ENCODE assay signal across 9 mouse cellular contexts in the genomic region with DNA sequence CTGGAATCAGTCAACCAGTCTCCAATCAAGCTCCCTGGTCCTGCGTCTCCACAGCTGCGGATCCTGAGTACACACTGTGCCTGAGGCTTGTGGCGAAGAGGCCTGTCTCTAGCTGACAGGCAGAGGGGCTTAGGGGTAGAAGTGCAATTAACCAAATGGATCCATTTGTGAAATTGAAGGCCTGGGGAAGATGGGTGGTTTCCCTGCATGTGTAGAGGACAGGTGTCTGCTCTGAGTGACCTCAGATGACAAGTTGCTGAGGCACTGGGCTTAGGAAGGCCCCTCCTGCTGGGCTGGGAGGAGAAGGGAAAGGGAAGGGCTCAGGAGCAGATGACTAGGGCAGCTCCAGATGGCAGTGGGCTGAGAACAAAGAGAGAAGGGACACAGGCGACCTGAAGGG.
A peak's percentile ranks its signal among the peaks of the same experiment; 100 is the strongest.
DNase-seq lines count a peak whose midpoint lies in the region; ATAC-seq and TF ChIP-seq lines count a peak whose summit lies in the region.
"Had no signal": no experiment of that assay in that cellular context is flagged by ENCODE, and none has a peak within 500 bp of the region (broad histone marks: within the 10 kb centered on the region; RNA-seq: fewer than 3 reads in every experiment).

No protein-coding gene starts in this region.

- no peak overlapping the region for H3K4me2 ChIP-seq in forebrain, postnatal 0 days (ENCODE audit: low read depth)
- no peak overlapping the region for H3K4me2 ChIP-seq in midbrain, embryonic 15.5 days

- H3K4me3 ChIP-seq in ES-E14 (ENCODE audit: insufficient read depth in 1 of 2, low read depth in 1 of 2, low read length in 2 of 2, poor library complexity in 1 of 2, severe bottlenecking in 1 of 2) = no peak overlapping the region
- no peak overlapping the region for H3K4me3 ChIP-seq in forebrain, postnatal 0 days (ENCODE audit: low read depth, low read length)
- H3K4me3 ChIP-seq in midbrain, embryonic 15.5 days = no peak overlapping the region
- H3K4me3 ChIP-seq in kidney, adult 2 months (ENCODE audit: insufficient read depth, low read depth, low read length) = no peak overlapping the region

- peak; percentile 36; the same call in 1 of the 2 replicates for ATAC-seq in forebrain, postnatal 0 days
- ATAC-seq in midbrain, embryonic 15.5 days (replicated peaks) = peak; percentile 45
- ATAC-seq in granulocyte monocyte progenitor cell, adult 5-6 weeks (replicated peaks; ENCODE audit: poor library complexity, severe bottlenecking) = no peak

- DNase-seq in ES-E14 (ENCODE audit: low read depth, low spot score) = no peak
- peak; percentile 67 for DNase-seq in brain, adult 2 months (ENCODE audit: low read depth, low spot score)
- peak; percentile 27 for DNase-seq in forebrain, postnatal 0 days
- no peak for DNase-seq in kidney, adult 2 months
- DNase-seq in thymus, postnatal 0 days (ENCODE audit: low spot score) = no peak
- DNase-seq: kidney, adult 9 months had no signal

- H3K36me3 ChIP-seq in ES-E14 (ENCODE audit: control insufficient read depth, insufficient read depth, low read length, poor library complexity, severe bottlenecking) = no peaks in the 10 kb centered on the region; the same call in 1 of the 2 replicates
- peaks cover 12% of the 10 kb centered on the region for H3K36me3 ChIP-seq in forebrain, postnatal 0 days (ENCODE audit: insufficient read depth)
- 0 out of 2 replicates have a peak, but pooled peaks cover 3% of the 10 kb centered on the region for H3K36me3 ChIP-seq in midbrain, embryonic 15.5 days (replicated peaks)
- H3K36me3 ChIP-seq in kidney, adult 2 months (ENCODE audit: control insufficient read depth, insufficient read depth, low read length) = no peaks in the 10 kb centered on the region
- H3K36me3 ChIP-seq: G1E had no signal

- in situ Hi-C loops in ES-E14 (cut with MboI; ENCODE audit: low sequenced_read_pairs in 2 of 2, unreplicated experiment in 2 of 2) = no loop called here

- peak overlapping the region; percentile 54; the same call in 1 of the 2 replicates for H3K27ac ChIP-seq in ES-E14 (ENCODE audit: insufficient read depth, low read depth, low read length, poor library complexity, severe bottlenecking)
- H3K27ac ChIP-seq in forebrain, postnatal 0 days (ENCODE audit: low read depth, low read length) = peak overlapping the region; percentile 88
- peak overlapping the region; percentile 77 for H3K27ac ChIP-seq in midbrain, embryonic 15.5 days
- no peak overlapping the region for H3K27ac ChIP-seq in kidney, adult 2 months (ENCODE audit: insufficient read depth, low read depth, low read length)

- peaks cover under 1 to 31% of the 10 kb centered on the region in 2 experiments; a peak in 1 of 4 replicates for H3K4me1 ChIP-seq in ES-E14 (ENCODE audit: control insufficient read depth in 2 of 2, insufficient read depth in 2 of 2, low read length in 2 of 2, poor library complexity in 1 of 2)
- H3K4me1 ChIP-seq in forebrain, postnatal 0 days (ENCODE audit: insufficient read depth) = peaks cover 20% of the 10 kb centered on the region
- peaks cover 34% of the 10 kb centered on the region for H3K4me1 ChIP-seq in midbrain, embryonic 15.5 days
- H3K4me1 ChIP-seq in kidney, adult 2 months (ENCODE audit: control insufficient read depth, insufficient read depth, low read length) = no peaks in the 10 kb centered on the region

- TF ChIP-seq POLR2A in kidney, adult 2 months (IDR thresholded peaks at IDR 0.05; ENCODE audit: low read depth, low read length) = no peak

- TF ChIP-seq CTCF in forebrain, postnatal 0 days (IDR thresholded peaks at IDR 0.05; ENCODE audit: low read depth) = no peak
- TF ChIP-seq CTCF in kidney, adult 2 months (conservative IDR thresholded peaks at IDR 0.05; ENCODE audit: insufficient read depth, insufficient read length, low read depth, low read length) = no peak

- H3K27me3 ChIP-seq in forebrain, postnatal 0 days (ENCODE audit: insufficient read depth, low read length) = no peaks in the 10 kb centered on the region
- no peaks in the 10 kb centered on the region for H3K27me3 ChIP-seq in midbrain, embryonic 15.5 days (replicated peaks)
- no peaks in the 10 kb centered on the region for H3K27me3 ChIP-seq in kidney, adult 2 months (replicated peaks; ENCODE audit: control insufficient read depth, insufficient read depth, low read length)

- 38% methylated on average over 4 of the region's 4 CpGs for WGBS in forebrain, postnatal 0 days
- WGBS in midbrain, embryonic 15.5 days = 21% methylated on average over 4 of the region's 4 CpGs
- WGBS in kidney, adult 2 months = 48% methylated on average over 4 of the region's 4 CpGs

- H3K9me3 ChIP-seq in ES-E14 (ENCODE audit: control insufficient read depth, insufficient read depth, low read depth, low read length) = no peaks in the 10 kb centered on the region
- H3K9me3 ChIP-seq in forebrain, postnatal 0 days (ENCODE audit: low read length) = no peaks in the 10 kb centered on the region
- no peaks in the 10 kb centered on the region for H3K9me3 ChIP-seq in midbrain, embryonic 15.5 days
- H3K9me3 ChIP-seq: G1E had no signal

- no peak overlapping the region for H3K9ac ChIP-seq in ES-E14 (ENCODE audit: insufficient read depth, low read depth, low read length, poor library complexity, severe bottlenecking)
- no peak overlapping the region for H3K9ac ChIP-seq in forebrain, postnatal 0 days
- no peak overlapping the region for H3K9ac ChIP-seq in midbrain, embryonic 15.5 days

TF ChIP-seq in ES-E14, 5 proteins besides CTCF, POLR2A, EP300 and RAD21:
- TF ChIP-seq MAFK (IDR thresholded peaks at IDR 0.05; ENCODE audit: insufficient read depth, low read depth, low read length) (no peak), HCFC1 (IDR thresholded peaks at IDR 0.05; ENCODE audit: borderline replicate concordance, insufficient read depth, low read length) (no peak), CHD2 (IDR thresholded peaks at IDR 0.05; ENCODE audit: low read depth, low read length) (no peak), ZC3H11A (IDR thresholded peaks at IDR 0.05; ENCODE audit: borderline replicate concordance, low read depth, low read length) (no peak), ZNF384 (IDR thresholded peaks at IDR 0.05; ENCODE audit: low read depth, low read length) (no peak)

Comparison
In these comparisons a context has a peak if more than half of its experiments do, and no peak if none do; other contexts are left out.
1. DNase-seq: peak in brain, adult 2 months (single experiment) and forebrain, postnatal 0 days (single experiment); none in ES-E14 (single experiment), kidney, adult 2 months (single experiment) and thymus, postnatal 0 days (single experiment).